Mouse (Mus musculus) bone marrow macrophage, adult 2 months (primary cell): ENCODE results near the gene Asic1. TPM values are rescaled to one million over a fixed set of nuclear protein-coding genes. Genes with fewer than 3 reads are reported as not detected.

ENCODE experiments used
- H3K27ac ChIP-seq: 2 replicates; pipeline ENCODE4 v1.5.1; 2012; ENCODE audit warnings: low read depth, low read length; ENCODE audit not compliant: insufficient read depth
- H3K4me1 ChIP-seq: 2 replicates; pipeline ENCODE4 v1.6.1; 2012; ENCODE audit warnings: low read length; ENCODE audit not compliant: control insufficient read depth, insufficient read depth
- H3K4me3 ChIP-seq: 2 replicates; pipeline ENCODE4 v1.5.1; 2012; ENCODE audit warnings: mild to moderate bottlenecking, low read length, moderate library complexity; ENCODE audit not compliant: insufficient read depth
- CTCF ChIP-seq: IDR thresholded peaks from 2 replicates; pipeline ENCODE4 v1.5.1; 2012; ENCODE audit warnings: low read depth, mild to moderate bottlenecking, low read length, moderate library complexity
- POLR2A ChIP-seq: IDR thresholded peaks from 2 replicates; pipeline ENCODE4 v1.6.1; 2012; ENCODE audit warnings: mild to moderate bottlenecking, low read depth, low read length, borderline replicate concordance
- polyA plus RNA-seq: library from polyadenylated mRNA; stranded (reverse); fragments of >200 nt; gene quantifications from 2 replicates; pipeline ENCODE4 v1.2.4, GENCODE M21; 2012; ENCODE audit not compliant: missing spikeins, insufficient read depth, insufficient read length

Gene Asic1
- polyA plus RNA-seq, 1 experiment = not detected

DNA sequence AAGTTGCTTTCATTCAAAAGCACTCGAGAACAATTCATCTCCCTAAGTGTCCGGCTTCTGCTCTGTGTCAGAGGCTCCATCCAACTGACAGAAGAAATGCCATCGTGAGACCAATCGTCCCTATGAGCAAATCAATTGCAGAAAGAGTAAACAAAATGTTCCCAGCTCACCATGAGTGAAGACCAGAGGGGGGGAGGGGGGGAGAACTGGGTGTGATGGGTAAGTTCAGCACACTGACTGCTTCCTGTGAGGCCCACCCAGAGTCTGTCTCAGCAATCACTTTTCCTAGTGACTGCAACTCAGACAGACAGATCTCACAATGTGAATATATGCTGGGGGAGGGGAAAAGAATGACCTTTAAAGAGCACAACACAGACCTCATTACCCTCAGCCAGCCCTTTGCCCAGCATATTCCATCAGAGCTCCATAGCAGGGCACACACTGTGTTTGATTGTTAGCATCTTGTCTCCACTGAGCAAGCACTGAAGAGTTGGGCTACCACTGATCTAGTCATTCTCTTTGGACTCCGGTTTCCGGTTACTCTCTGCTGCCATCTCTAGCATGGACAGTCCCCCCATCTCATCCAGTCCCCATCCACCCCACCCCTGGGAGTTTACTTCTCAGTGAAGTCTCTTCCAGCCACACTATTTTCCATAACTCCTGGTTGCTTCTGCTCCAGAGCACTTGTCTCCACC is 21.0 kb upstream of the Asic1 start:
- Histone ChIP-seq H3K4me3 (no peak overlapping the region), H3K4me1 (peaks cover 35% of the 10 kb centered on the region), H3K27ac (no peak overlapping the region)
- no peak for TF ChIP-seq POLR2A

DNA sequence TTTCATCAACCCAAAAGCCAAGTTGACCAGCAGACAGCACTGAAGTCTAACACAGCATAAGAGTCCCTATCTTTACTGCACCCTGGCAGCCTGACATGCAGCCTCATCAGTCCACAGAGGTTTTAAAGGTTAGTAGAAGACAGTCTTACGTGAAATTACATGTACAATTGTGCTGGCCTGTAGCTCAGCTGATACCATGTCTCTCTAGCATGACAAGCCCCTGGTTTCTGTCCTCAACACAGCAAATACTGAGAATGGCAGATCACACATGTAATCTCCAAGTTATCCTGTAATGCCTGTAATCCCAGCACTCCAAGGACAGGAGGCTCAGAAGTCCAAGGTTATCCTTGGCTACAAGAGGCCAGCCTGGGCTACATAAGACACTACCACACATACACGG is 19.9 kb upstream of the Asic1 start:
- TF ChIP-seq POLR2A (no peak), CTCF (no peak)
- H3K4me1 ChIP-seq = peaks cover 29% of the 10 kb centered on the region
- H3K27ac ChIP-seq = no peak overlapping the region

DNA sequence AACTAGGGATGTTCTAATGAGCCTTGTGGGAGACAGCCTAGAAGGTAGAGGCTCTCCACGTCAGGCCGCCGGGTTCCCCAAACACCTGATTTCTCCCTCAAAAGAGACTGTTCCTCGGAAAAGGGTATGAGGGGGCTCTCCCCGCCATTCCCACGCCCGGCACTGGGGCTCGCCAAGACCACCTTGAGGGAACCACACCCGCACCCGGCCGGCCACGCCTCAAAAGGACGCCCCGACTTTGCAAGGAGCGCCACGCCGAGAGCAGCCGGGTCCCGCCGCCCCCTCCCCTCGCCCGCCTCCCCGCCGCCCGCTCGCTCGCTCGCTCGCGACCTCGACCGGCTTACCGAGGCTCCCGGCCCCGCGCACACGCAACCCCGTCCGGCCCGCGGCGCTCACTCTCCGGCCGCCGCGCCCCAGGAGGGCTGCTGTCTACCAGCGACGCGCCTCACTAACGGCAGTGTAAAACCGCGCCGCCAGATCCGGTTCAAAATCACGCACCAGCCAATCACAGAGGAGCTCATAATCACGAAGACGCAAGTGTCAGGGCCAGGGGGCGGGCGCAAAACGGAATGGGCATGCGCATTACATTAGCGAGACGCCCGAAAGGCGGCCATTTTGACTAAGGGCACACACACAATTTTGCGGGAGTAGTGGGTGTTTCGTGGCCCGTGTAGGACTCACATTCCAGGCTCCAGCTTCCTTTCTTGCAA is 18.9 kb upstream of the Asic1 start, which contains the start of gene Racgap1:
Gene Racgap1, minus strand, starts transcription at position 494 of the 710 bp plus-strand sequence.
- H3K4me3 ChIP-seq = peak within 1 kb of the TSS; percentile 78
- H3K4me1 ChIP-seq = peaks cover 23% of the 10 kb centered on the region
- TF ChIP-seq CTCF (no peak), POLR2A (no peak)
- H3K27ac ChIP-seq = peak within 1 kb of the TSS; percentile 53

More for the DNA sequence above, 19.9 kb upstream of the Asic1 start:
- peak overlapping the region; percentile 78 for H3K4me3 ChIP-seq

GRCm38 (mm10) chr15:99651984-99652872 is 17.9 kb upstream of the Asic1 start:
- TF ChIP-seq POLR2A (no peak), CTCF (no peak)
- peak overlapping the region; percentile 61 for H3K4me3 ChIP-seq
- H3K27ac ChIP-seq = peak overlapping the region; percentile 53
- H3K4me1 ChIP-seq = peaks cover 21% of the 10 kb centered on the region

DNA sequence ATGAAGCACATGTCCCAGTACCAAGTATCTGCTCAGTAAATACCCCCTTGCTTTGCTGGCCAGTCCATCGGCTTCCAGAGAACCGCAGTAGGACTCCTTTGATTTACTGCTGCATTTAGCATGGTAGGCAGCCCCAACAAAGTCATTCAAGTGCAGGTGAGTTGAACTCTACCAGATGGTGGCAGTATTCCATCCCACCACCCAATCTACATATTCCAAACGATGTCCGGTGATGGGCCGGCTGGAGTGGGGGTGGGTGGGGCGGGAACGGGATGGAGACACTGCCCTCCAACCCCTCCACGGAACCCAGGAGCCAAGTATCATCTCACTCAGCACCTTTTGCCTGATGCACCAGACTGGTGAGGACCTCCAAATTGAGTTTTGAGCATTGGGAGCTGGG is 16.9 kb upstream of the Asic1 start:
- no peak overlapping the region for H3K4me3 ChIP-seq
- TF ChIP-seq POLR2A = no peak
- TF ChIP-seq CTCF = no peak; the same call in 1 of the 2 replicates
- H3K27ac ChIP-seq = no peak overlapping the region
- H3K4me1 ChIP-seq = peaks cover 18% of the 10 kb centered on the region

DNA sequence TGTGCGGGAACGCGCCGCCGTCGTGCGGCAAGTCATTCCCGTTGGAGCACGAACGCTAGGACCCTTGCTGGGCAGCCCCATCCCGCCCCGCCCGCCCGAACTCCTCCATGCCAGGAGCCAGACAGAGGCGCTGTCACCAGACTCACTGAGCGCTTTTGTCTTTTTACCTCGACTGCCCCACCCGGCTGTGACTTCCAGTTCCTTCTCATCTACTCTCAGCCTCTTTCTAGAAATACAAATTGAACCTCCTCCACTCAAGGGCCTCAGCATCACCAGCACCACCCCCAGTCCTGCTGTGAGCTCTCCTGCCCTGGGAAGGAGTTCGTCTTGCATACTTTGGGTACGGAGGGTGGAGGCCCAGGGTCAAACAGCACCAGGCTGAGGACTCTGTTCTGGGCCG is 16.3 kb upstream of the Asic1 start:
- Histone ChIP-seq H3K27ac (no peak overlapping the region), H3K4me1 (peaks cover 18% of the 10 kb centered on the region), H3K4me3 (no peak overlapping the region)
- TF ChIP-seq CTCF (no peak), POLR2A (no peak)

DNA sequence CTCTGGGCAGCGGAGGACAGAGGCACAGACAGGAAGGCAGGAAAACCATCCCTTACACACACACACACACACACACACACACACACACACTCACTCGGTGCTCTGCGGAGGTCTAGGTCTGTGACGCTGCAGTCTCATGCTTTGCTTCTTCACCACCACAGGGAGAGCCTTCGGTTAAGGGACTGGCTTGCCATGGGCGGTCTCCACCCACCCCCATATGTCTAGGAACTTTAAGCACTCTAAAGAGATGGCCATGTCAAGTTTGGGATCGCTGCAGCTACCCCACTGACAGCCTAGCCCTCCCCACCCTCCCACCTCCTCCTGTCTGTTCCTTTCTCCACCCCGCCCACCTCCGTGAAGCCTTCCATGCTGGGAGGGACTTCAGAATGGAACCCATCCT is 14.2 kb upstream of the Asic1 start:
- Histone ChIP-seq H3K4me3 (no peak overlapping the region), H3K27ac (no peak overlapping the region), H3K4me1 (peaks cover 5% of the 10 kb centered on the region)
- TF ChIP-seq POLR2A (no peak), CTCF (no peak)

GRCm38 (mm10) chr15:99658437-99658836 is 11.7 kb upstream of the Asic1 start:
- Histone ChIP-seq H3K4me1 (no peaks in the 10 kb centered on the region), H3K27ac (no peak overlapping the region), H3K4me3 (no peak overlapping the region)
- no peak for TF ChIP-seq CTCF
- no peak for TF ChIP-seq POLR2A

DNA sequence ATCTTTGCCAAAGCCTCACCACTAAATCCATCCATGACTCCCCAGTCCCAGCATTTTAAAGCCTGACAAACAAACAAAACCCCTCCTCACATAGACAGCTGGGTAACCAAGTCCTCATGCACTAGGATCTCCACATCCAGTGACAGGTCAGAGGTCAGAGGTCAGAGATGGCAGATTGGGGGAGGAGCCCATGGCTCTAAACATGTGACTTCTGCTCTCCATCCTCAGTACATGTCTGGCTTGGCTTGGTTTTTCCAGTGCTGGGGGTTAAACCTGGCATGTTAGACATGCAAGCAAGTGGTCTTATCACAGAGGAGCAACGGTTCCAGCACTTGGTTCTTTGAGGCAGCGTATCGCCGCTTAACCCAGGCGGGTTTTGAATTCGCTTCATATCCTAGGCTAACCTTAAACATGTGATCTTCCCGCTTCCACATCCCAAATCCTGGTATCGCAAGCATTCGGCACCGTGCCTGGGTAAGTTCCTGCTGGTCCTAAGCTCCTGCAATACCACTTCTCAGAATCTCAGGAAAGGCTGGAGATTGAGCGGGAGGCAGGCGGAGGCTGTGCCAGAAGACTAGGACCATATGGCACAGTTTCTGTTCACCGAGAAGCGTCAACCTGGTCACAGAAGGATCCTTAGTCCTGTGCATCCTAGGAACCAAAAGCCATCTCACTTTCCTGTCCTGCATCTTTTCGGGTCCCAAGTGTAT is 8.9 kb upstream of the Asic1 start:
- Histone ChIP-seq H3K4me3 (no peak overlapping the region), H3K27ac (no peak overlapping the region), H3K4me1 (peaks cover 4% of the 10 kb centered on the region; the same call in 1 of the 2 replicates)
- TF ChIP-seq POLR2A (no peak), CTCF (no peak)
